Mouse (Mus musculus) MN1 (cell line): Measurements from ENCODE around the gene Cstb.
A peak's percentile ranks its signal among the peaks of the same experiment; 100 is the strongest.

Source experiments
- DNase-seq: peaks from one replicate; pipeline ENCODE4 v3.0.0-alpha.2; 2016; ENCODE audit warnings: low spot score

The Cstb gene

DNA sequence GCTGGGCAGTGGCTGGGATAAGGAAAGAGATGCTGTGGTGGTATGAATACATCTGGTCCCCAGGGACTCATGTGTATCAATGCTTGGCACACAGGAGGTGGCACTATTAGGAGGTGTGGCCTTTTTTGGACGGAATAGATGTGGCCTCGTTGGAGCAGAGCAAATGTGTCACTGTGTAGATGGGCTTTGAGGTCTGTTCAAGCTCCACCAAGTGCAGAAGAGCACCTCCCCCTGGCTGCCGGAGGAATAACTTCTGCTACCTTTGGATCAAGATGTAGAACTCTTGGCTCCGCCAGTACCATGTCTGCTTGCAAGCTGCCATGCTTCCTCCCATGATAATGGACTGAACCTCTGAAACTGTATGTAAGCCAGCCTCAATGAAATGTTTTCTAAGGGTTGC, 36.3 kb downstream of the Cstb start:
- DNase-seq = no peak

DNA sequence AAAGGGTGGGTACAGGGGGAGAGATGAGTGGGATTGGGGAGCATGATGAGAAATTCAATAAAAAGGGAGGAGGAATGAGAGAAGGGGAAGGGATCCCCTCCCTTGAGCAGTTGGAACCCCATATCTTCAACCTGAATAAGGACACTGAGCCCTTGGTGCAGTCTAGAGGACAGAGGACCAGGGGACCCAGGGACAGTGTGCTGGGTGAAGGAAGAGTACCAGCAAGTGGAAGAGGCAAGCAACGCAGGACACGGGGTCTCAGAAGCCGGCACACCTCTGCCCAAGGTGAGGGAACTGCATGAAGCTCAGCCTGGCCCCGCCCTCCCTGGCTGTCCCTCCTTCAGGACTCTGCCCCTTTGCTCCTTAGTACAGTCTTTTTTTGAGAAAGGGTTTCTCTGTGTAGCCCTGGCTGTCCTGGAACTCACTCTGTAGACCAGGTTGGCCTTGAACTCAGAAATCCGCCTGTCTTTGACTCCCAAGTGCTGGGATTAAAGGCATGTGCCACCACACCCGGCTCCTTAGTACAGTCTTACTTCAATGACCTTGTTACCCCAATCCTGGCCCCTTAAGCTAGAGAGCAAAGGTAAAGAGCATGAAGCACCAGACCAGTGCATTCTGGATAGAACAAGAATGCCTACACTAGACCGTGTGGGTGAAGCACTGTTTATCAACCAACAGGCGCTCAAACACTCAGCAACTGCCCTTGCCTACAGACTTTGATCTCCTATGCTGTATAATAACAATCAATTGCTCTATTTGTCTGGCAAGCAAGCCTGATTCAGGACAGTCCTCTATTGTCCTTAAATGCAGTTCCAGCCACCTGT, 37.7 kb downstream of the Cstb start:
- no peak for DNase-seq

DNA sequence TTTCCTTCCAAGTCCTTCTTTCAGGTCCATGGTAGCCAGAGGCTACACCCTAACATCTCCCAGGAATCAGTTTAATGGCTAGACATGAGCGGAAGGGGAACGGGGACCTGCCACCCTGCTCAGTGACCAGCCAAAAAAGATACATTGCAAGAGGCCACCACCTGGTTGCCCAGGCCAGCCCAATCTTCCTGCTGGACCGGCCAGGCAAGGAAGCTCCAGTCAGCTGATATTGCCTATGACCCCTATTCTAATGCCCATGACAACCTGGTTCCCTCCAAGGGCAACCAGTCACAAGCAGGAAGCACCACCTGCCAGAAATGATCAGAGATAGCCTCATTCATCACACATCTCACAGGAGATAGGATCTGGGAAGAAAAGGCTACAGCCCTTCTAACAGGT, 38.3 kb downstream of the Cstb start:
- DNase-seq = no peak

DNA sequence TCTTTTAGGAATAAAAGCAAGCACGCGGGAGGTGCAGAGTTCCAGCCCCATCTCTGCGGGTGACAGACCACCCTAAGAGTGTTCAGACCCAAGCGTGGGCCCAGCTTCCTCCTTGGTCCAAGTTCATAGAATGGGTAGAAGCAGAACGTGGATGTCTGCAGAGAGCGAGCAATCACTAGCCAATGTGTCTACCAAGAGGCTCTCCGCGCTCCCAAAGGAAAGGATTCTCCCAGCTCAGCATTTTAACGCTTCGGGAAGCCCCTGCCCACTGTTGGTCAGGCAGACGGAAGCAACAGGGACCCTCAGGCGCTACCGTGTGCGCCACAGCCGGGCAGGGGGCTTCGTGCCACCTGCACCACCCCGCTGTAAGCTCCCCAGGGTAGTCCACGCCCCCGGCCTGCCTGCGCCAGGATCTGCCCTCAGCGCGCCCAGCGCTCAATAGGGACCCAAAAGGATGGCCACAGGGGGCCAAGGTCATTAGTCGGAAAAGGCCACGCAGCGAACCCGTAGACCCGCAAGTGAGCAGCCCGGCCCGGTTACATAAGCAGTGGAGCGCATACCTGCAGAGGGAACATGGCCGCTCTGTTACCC, 38.8 kb downstream of the Cstb start:
- no peak for DNase-seq

DNA sequence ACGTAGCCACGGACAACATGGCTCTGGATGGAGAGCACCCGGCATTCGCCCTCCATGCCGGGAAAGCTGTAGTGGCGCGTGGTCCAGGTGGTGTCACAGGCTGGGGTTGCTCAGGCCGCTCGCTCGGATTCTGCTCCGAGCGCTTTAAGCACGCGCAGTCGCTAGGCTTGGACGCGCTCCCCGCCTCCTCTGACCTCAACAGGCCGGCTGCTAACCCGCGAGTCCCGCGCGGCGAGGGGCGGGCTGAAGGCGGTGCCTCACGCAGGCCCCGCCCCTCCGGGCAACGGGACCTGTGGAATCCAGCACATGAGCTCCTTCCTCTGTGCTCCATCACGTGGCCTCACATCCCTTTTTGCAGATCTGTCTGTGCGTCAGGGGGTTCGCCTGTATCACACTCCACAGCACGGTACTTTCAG, 39.3 kb downstream of the Cstb start, which contains the start of gene Pdxk:
Gene Pdxk, minus strand, starts transcription at position 184 of the 416 bp plus-strand sequence.
- DNase-seq = peak; percentile 96

DNA sequence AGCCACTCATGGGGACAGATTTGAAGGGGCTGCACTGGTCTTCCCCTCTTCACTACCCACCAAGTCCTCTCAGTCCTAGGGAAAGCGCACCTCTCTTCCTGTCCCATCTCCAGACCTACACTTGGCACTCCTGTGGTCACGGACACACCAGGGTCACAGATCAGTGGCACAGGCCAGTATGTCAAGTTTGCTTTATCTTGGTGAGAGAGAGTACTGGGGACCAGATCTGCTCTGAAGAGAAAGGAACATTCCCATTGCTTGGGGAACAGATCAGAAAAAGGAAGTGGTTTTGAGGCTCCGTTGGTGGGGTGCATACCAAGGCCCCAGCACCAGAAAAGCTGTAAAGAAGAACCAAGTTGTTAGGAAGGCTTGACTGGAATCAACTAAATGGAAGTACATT, 40.0 kb downstream of the Cstb start:
- no peak for DNase-seq

DNA sequence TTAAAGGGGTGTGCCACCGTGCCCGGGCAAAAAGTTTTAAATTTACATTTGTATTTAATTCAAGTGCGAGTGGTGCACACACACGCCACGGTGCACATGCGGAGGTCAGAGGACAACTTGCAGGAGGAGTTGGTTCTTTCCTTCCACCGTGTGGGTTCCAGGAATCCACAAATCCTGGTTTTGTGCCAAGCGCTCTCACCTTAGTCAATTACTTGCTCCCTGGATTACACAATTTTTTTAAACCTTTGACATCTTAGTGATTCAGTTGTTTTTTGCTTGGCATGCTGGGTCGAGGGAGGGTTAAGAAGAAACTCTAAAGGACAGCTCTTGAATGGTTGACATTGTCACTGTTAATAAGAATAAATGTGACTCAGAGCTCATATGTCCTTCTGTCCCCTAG, 41.2 kb downstream of the Cstb start:
- no peak for DNase-seq

DNA sequence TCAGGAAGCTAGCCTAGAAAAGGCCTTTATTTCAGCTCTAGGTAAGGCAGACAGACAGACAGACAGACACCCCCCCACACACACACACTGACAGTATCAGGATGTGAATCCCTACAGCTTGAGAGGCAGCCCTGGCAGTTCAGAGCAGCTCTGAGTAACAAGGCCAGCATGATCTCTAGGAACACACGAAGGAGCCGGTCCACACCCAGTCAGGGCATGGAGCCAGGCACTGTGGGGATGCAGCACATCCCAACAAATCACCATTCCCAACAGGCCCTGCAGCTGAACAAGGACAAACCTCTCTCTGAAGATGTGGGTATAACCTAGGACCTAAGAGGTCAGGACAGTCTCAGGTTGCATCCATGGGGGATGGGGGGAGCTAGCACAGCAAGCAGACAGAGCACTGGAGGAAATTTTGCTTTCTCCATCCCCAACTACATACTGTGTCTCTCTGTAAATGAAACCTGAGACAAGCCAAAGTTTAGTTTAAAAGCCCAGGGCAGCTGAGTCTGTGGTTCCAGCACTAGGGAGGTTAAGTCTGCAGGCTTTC, 42.4 kb downstream of the Cstb start:
- DNase-seq = peak; percentile 43

DNA sequence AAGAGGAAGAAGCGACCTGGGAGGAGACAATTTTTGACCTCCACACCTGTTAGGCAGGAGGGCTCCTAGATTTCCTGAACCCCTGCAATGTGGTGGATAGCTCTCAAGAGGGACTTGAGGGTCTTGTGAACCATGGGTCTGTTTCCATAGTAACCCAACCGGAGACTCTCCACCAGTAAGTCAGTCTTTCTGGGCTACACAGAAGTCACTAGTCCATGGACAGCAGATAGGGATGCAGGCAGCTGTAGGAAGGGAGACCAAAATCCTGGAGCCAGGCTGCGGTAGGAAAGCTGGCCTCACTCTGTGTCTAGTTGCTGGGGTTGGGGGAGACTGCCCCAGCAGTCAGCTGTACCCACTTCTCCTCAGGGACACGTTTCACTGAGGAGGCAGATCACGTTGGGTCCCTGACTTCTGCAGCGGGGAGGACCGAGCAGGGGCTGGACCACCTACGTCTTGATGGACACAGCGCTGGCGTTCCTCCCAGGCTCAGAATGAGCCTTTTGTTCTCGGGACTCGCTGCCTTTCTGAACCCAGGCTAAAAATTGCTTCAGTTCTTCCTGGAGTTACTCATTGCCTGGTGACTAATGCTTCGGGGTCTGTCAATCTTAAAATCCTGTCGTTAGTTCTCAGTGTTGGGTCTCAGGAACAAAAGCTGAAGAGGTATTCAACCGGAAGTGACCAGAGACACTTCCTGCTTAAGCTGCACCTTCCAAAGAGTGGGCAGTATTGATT, 45.3 kb downstream of the Cstb start:
- DNase-seq = peak; percentile 46

DNA sequence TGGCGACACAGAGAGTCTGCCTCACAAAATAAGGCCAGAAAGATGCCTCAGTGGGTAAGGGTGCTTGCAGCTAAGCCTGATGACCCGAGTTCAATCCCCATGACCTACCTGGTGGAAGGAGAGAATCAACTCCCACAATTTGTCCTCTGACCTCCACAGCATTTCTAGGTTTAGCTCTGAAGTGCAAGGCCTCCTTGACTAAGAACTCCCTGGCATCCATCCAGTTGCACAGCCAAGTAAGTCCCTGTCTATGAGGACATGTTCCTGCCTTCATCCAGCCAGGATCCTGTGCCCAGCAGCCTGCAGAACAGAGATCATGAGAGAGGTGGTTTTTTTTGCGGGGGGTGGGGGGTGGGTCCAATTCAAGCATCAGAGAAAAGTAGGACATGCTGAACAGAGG, 46.6 kb downstream of the Cstb start:
- DNase-seq = no peak

DNA sequence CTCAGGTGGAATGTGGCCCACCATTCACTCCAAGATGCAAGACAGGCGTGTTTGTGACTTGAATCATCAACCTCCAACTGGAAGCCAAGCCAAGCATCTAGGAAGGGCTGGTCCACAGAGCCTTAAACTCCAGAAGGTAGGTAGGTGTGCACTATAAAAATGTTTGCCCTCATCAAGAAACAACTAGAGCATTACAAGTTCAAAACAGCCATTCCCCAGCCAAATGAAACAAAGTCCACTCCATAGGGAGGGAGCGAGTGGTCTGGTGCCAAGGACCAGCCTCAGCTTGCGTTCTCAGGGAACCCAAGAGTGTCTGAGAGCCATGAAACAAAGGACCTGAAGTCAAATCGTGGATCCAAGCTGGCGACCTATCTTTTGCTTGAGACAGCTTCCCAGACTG, 48.0 kb downstream of the Cstb start:
- DNase-seq = no peak

DNA sequence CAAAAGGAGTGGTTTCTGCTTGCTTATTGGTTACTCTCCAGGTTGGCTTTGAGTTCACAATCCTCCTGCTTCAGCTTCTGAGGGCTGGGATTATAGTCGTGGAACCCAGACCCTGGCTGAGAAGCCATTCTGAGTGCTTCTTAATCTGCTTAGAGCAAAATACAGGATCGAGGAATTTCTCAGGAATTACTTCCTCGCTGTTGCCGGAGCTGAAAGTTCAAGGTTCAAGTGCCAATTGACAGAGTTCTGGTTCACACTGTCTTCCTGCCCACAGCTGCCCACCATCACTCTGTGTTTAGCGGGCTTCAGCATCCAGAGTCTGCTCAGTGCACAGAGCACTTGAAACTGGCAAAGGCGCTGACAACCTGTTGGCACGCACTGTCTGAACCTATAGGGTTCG, 49.3 kb downstream of the Cstb start:
- no peak for DNase-seq

DNA sequence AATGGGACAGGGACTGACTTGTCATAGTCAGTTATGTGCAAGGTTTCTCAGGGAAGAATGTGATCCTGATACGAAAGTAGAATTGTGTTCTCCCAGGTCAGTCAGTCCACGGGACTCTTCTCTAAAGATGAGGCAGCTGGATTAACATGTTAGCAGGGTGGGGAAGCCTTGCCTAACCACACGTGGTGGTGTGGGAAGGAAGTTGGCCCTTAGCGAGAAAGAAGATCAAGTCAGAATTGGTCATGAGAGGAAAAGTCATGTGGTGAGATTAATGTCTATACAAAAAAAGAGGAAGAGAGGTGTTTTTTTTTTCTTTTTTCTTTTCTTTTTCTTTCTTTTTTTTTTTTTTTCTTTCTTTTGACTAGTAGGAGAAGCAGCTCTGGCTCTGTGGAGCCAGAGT, 51.4 kb downstream of the Cstb start:
- DNase-seq = no peak
